Mouse (Mus musculus): ENCODE measurements around the gene Taar7a. TPM values are rescaled to one million over a fixed set of nuclear protein-coding genes. Genes with fewer than 3 reads are reported as not detected.

Taar7a gene
- polyA plus RNA-seq, 1 experiment from 2014 or later = not detected

GRCm38 (mm10) chr10:23948026-23948425 lies 45.3 kb downstream of the Taar7a start:
- CTCF ChIA-PET = no interaction called here
- in situ Hi-C loops (cut with MboI; ENCODE audit: low pct_unique_long_range_greater_than_20kb) = no loop called here

DNA sequence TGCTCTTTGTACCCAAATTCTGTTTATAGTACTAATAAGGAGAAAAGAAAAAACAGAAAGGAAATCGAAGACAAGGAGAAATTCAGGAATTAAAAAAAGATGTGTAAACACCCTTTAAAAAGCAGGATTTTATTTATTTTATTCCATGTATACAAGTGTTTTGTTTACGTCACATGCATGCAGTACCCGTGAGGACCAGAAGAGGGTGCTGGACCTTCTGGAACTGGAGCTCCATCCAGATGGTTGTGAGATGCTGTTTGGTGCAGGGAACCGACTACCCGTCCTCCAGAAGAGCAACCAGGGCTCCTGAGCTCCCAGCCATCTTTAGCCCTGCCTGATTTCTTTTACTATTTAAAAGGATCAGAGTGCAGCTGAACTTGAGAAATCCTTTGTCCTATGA lies 50.8 kb downstream of the Taar7a start:
- POLR2A ChIA-PET = no interaction called here
- CTCF ChIA-PET = no interaction called here
- in situ Hi-C loops (cut with MboI; ENCODE audit: low pct_unique_long_range_greater_than_20kb) = no loop called here
- ATAC-seq (no peak), DNase-seq (ENCODE audit: low read depth, low spot score) (no peak)
- H3K27me3 ChIP-seq = peaks cover 27% of the 10 kb centered on the region
- TF ChIP-seq CTCF (IDR thresholded peaks at IDR 0.05) = peak; percentile 61

More at GRCm38 (mm10) chr10:23948026-23948425, 45.3 kb downstream of the Taar7a start:
- TF ChIP-seq CTCF (IDR thresholded peaks at IDR 0.05) = no peak
- peaks cover 15% of the 10 kb centered on the region for H3K27me3 ChIP-seq
- POLR2A ChIA-PET = no interaction called here
- ATAC-seq (no peak), DNase-seq (ENCODE audit: low read depth, low spot score) (no peak)

Other genes starting within 250 kb of the Taar7a start
- gene Rps12, start 206.2 kb downstream of the Taar7a start, polyA plus RNA-seq (2021) = 365 TPM
- 8.0 TPM for gene Slc18b1, start 196.5 kb downstream of the Taar7a start, polyA plus RNA-seq (2021)
- gene Vnn3, start 142.0 kb downstream of the Taar7a start, polyA plus RNA-seq (2021) = not detected
- 0.21 TPM for gene Vnn1, start 98.8 kb downstream of the Taar7a start, polyA plus RNA-seq (2021)
- gene Taar1, start 73.1 kb downstream of the Taar7a start, polyA plus RNA-seq (2021) = not detected
- not detected for gene Taar2, start 54.9 kb downstream of the Taar7a start, polyA plus RNA-seq (2021)
- not detected for gene Taar3, start 43.9 kb downstream of the Taar7a start, polyA plus RNA-seq (2021)
- gene Taar4, start 33.0 kb downstream of the Taar7a start, polyA plus RNA-seq (2021) = not detected
- not detected for gene Taar5, start 22.8 kb downstream of the Taar7a start, polyA plus RNA-seq (2021)
- not detected for gene Taar6, start 7.8 kb downstream of the Taar7a start, polyA plus RNA-seq (2021)
- not detected for gene Taar7b, start 6.5 kb upstream of the Taar7a start, polyA plus RNA-seq (2021)
- gene Taar7d, start 33.7 kb upstream of the Taar7a start, polyA plus RNA-seq (2021) = not detected
- gene Taar7e, start 44.1 kb upstream of the Taar7a start, polyA plus RNA-seq (2021) = not detected
- gene Taar7f, start 56.0 kb upstream of the Taar7a start, polyA plus RNA-seq (2021) = not detected
- gene Taar8a, start 83.0 kb upstream of the Taar7a start, polyA plus RNA-seq (2021) = not detected
- gene Taar8b, start 98.8 kb upstream of the Taar7a start, polyA plus RNA-seq (2021) = not detected
- gene Taar8c, start 108.4 kb upstream of the Taar7a start, polyA plus RNA-seq (2021) = not detected
- gene Taar9, start 116.1 kb upstream of the Taar7a start, polyA plus RNA-seq (2021) = not detected
- gene Stx7, start 155.8 kb upstream of the Taar7a start, polyA plus RNA-seq (2021) = 145 TPM
- gene Moxd1, start 230.0 kb upstream of the Taar7a start, polyA plus RNA-seq (2021) = not detected

Measured in Patski (cell line).